Mouse (Mus musculus) myocyte (in vitro differentiated cells): ENCODE measurements around the gene Prdm2.

Experiments
- CEBPB ChIP-seq: IDR thresholded peaks from 2 replicates; pipeline ENCODE4 v1.6.1; 2011; ENCODE audit warnings: mild to moderate bottlenecking, moderate library complexity; ENCODE audit not compliant: poor library complexity, insufficient read depth, severe bottlenecking
- E2F4 ChIP-seq: IDR thresholded peaks from one replicate; pipeline ENCODE4 v1.6.1; 2011; ENCODE audit warnings: mild to moderate bottlenecking, control low read depth, moderate library complexity; ENCODE audit not compliant: insufficient read depth
- MAX ChIP-seq: IDR thresholded peaks from one replicate; pipeline ENCODE4 v1.6.1; 2011; ENCODE audit warnings: low read depth, mild to moderate bottlenecking, control low read depth
- MYOD1 ChIP-seq, 3 experiments: IDR thresholded peaks; one replicate each; pipeline ENCODE4 v1.6.1; 2011; ENCODE audit warnings: control low read depth in 2 of 3, low read depth in 2 of 3, mild to moderate bottlenecking in 2 of 3, moderate library complexity in 1 of 3; ENCODE audit not compliant: insufficient read length in 2 of 3, control insufficient read depth in 1 of 3
- MYOG ChIP-seq, 3 experiments: IDR thresholded peaks; one replicate each; pipeline ENCODE4 v1.6.1; 2011; ENCODE audit warnings: control low read depth in 2 of 3, low read depth in 2 of 3, mild to moderate bottlenecking in 2 of 3; ENCODE audit not compliant: insufficient read length in 2 of 3, control insufficient read depth in 1 of 3, insufficient read depth in 1 of 3
- POLR2A ChIP-seq: IDR thresholded peaks from one replicate; pipeline ENCODE4 v1.6.1; 2011; ENCODE audit warnings: low read depth, mild to moderate bottlenecking, control low read depth, moderate library complexity; ENCODE audit not compliant: insufficient read length
- POLR2AphosphoS2 ChIP-seq: IDR thresholded peaks from one replicate; pipeline ENCODE4 v1.6.1; 2011; ENCODE audit warnings: low read depth, control low read depth; ENCODE audit not compliant: insufficient read length
- REST ChIP-seq: IDR thresholded peaks from one replicate; pipeline ENCODE4 v1.6.1; 2011; ENCODE audit warnings: mild to moderate bottlenecking, control low read depth, moderate library complexity; ENCODE audit not compliant: insufficient read depth, insufficient read length
- SRF ChIP-seq: IDR thresholded peaks from one replicate; pipeline ENCODE4 v1.6.1; 2011; ENCODE audit warnings: low read depth; ENCODE audit not compliant: control insufficient read depth, insufficient read length
- TCF12 ChIP-seq: IDR thresholded peaks from one replicate; pipeline ENCODE4 v1.6.1; 2011; ENCODE audit warnings: mild to moderate bottlenecking, control low read depth; ENCODE audit not compliant: poor library complexity, insufficient read depth, severe bottlenecking
- TCF3 ChIP-seq: IDR thresholded peaks from one replicate; pipeline ENCODE4 v1.6.1; 2011; ENCODE audit warnings: low read depth, control low read depth; ENCODE audit not compliant: insufficient read length
- USF1 ChIP-seq: IDR thresholded peaks from one replicate; pipeline ENCODE4 v1.6.1; 2011; ENCODE audit warnings: low read depth, mild to moderate bottlenecking, control low read depth, moderate library complexity

DNA sequence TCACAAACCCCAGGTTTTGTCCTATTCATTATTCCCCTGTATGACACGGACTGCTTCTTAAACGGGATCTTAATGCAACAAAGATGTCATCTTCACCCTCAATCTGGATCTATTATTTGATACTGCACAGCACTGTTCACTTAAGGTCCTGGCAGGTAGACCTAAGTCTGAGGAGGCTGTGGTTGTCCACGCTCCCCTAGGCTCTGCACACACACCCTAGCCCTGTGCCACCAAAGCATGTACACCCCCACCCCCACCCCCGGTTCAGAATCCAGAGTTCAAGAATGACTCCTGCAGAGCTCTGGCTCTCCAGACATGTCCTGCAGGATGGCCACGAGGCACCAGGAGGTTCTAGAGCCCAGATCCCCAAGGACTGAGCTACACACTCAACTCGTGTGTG, 87.5 kb downstream of the Prdm2 start:
- no peak for TF ChIP-seq POLR2A
- TF ChIP-seq MAX: no peak
- TF ChIP-seq POLR2AphosphoS2: no peak
- TF ChIP-seq SRF: no peak
- TF ChIP-seq USF1: no peak
- TF ChIP-seq MYOD1 (IDR thresholded peaks at IDR 0.05; ENCODE audit: control insufficient read depth in 1 of 3, insufficient read length in 2 of 3, low read depth in 2 of 3): no peak
- no peak for TF ChIP-seq MYOG (IDR thresholded peaks at IDR 0.05; ENCODE audit: control insufficient read depth in 1 of 3, insufficient read depth in 1 of 3, insufficient read length in 2 of 3, low read depth in 2 of 3)
- TF ChIP-seq CEBPB: no peak
- TF ChIP-seq TCF3: no peak
- TF ChIP-seq TCF12: no peak
- no peak for TF ChIP-seq E2F4
- no peak for TF ChIP-seq REST
